Mouse (Mus musculus): Measurements from ENCODE around the gene Gsk3a.

Gsk3a gene

DNA sequence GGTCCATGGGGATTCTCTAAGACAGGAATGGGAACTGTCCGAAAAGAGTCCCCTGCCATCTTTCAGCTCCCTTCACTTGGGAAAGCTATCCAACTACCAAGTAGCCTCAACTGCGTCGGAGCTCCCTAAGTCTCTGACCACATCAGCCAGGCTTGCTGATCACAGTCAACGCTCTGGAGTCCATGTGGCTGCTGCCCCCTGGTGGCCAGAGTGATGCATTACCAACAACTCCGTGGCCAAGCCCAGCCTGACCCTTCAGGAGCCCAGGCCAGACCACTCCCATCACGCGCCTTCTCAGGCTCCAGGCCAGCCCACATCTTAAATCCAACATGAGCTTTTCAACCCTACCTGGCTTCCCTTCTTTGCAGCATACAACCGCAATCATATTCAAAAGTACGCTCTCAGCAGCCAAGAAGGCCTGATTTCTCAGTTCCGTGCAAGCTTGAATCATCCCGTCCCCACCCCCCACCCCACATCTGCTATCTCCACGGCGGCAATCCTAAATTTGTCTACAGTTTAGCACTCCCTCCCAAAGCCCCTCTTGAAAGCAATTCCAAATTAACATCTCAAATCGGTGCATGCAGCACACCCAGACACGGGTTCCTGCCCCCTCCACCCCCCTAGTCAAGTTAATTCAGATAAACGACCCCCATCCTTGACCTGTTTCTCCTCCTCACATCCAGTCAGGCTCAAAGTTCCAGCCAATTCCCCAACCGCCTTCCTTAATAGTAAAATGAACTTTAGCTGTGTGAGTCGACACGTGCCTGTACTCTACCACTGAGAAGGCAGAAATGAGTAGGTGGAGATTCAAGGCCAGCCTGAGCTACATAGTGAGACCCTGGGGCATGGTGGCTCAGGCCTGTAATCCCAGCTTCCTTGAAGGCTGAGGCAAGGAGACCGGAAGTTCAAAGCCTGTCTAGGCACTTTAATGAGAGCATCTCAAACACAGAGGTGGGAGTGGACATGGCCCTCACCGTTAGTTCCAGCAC is 49.7 kb downstream of the Gsk3a start:
- DNase-seq (ENCODE audit: inconsistent ontology term), result peak; percentile 77

GRCm38 (mm10) chr7:25184091-25184490 is 53.6 kb downstream of the Gsk3a start:
- DNase-seq (ENCODE audit: inconsistent ontology term), result no peak

DNA sequence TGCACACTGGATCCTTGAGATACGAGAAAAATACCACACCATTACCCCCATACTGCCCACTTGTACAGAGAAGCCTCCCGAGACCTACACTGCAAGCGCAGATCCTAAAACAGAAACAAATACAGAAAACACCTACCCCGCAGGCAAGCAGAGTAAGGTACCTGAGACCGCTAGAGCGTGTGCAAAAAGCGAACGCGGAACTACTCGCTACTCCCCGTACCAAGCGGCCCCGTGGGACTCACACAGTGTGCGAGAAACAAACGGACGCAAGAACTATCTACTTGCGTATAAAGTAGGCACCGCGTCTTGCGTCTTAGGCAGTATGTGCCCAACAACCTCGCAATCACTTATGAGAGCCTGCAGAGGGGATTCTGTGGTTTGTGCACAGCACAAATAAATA is 55.8 kb downstream of the Gsk3a start:
- DNase-seq (ENCODE audit: inconsistent ontology term), result no peak

- DNase-seq (ENCODE audit: inconsistent ontology term), result peak; percentile 33
These were observed 56.3 kb downstream of the Gsk3a start for GRCm38 (mm10) chr7:25181331-25181790.

GRCm38 (mm10) chr7:25180512-25180911 is 57.1 kb downstream of the Gsk3a start:
- no peak for DNase-seq (ENCODE audit: inconsistent ontology term)

DNA sequence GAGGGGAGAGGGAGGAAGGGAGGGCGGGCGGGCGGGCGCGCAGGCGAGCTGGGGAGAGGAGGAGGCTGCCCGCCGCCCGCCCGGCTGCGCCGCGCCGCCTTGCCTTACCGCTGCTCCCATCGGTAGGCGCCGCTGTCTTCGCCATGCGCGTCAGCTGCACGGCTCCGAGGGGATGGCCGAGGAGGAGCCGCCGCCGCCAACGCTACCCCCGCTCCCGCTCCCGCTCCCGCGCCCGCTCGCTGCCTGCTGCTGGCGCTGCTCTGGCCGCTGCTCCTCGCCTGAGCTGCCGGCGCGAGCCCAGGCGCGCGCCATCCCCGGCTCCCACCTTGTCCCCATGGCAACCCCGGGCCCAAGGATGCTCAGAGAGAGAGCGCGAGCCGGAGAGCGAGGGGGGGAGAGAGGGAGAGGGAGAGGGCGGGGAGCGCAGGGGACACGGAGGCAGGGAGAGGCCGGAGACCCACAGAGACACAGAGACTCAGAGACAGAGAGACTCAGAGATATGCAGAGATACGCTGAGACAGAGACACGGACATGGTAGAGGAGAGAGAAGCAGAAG is 58.0 kb downstream of the Gsk3a start, which contains the start of gene Pou2f2:
Gene Pou2f2 (minus strand): TSS at position 121 of the 556 bp plus-strand sequence.
- DNase-seq (ENCODE audit: inconsistent ontology term), result peak; percentile 79

- DNase-seq (ENCODE audit: inconsistent ontology term), result no peak
These were observed 58.7 kb downstream of the Gsk3a start for GRCm38 (mm10) chr7:25178787-25179605.

DNA sequence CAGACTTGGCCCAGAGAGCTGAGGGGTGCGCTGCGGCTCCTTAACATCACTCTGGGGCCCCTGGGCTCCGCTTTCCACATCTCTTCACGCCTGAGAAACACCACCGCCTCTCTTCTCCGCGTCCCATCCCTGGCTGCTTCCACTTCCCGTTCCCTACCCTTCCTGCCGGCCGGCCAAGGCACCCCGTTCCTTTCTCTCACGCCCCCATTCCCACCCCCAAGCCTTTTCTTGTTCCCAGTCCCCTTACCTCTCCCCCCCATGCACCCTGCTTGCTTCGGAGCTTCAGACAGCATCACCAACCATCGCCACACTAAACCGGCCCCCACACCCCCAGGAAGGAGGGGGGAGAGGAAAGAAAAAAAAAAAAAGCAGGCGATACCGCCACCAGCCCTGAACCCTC is 59.3 kb downstream of the Gsk3a start:
- DNase-seq (ENCODE audit: inconsistent ontology term), result no peak
